Comparison of ENCODE assay signal across 19 mouse cellular contexts in the genomic region with DNA sequence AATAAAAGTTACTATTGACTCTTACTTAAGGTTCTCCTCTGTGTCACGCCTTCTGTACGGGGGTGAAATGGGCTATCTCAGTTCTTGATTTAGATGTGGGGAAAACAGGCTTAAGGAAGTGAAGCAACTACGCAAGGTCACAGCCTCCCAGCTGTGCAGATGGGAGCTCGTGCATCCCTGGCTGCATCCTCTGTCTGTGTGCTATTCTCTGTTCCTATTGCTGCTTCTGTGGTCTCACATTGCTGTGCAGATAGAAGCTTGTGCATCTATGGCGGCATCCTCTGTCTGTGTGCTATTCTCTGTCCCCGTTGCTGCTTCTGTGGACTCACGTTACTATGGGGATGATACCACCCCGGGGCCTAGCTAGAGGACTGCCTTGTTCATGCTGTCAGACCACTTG. TPM values are rescaled to one million over a fixed set of nuclear protein-coding genes. Genes with fewer than 3 reads are reported as not detected.
DNase-seq lines count a peak whose midpoint lies in the region; ATAC-seq lines count a peak whose summit lies in the region.
"Had no signal": no experiment of that assay in that cellular context is flagged by ENCODE, and none has a peak within 500 bp of the region (broad histone marks: within the 10 kb centered on the region; RNA-seq: fewer than 3 reads in every experiment).

No protein-coding gene starts in this region.

- peak; percentile 31 to 32 for DNase-seq in thymus, postnatal 10 days (ENCODE audit: low spot score in 2 of 2)
- DNase-seq in c-Kit-positive CD71-positive TER-119-positive erythroid progenitor cells, embryonic 14.5 days (ENCODE audit: low spot score), result no peak
- no peak for DNase-seq in natural killer cell, adult 2 months (ENCODE audit: low spot score in 2 of 2)
- DNase-seq in yolk sac, embryonic 10.5 days (ENCODE audit: low spot score), result no peak
- no peak for DNase-seq in layer of hippocampus, postnatal 36 days
- DNase-seq: adrenal gland, postnatal 10 days; cerebellum, adult 11-12 months; cerebellum, adult 9-11 months; cerebellum, postnatal 36 days; forebrain, postnatal 0 days; gastrocnemius, postnatal 14 days had no signal

- peak; percentile 26 for ATAC-seq in common myeloid progenitor, adult 5-6 weeks (replicated peaks; ENCODE audit: low read depth, poor library complexity, severe bottlenecking)
- peak; percentile 48 for ATAC-seq in megakaryocyte progenitor cell, adult 5-6 weeks (replicated peaks; ENCODE audit: poor library complexity)
- ATAC-seq: forebrain, embryonic 13.5 days; forebrain, postnatal 0 days had no signal

RNA-seq across cellular contexts. Expression of a gene that starts 2.5 kb away (rescaled TPM):
- total RNA-seq in common myeloid progenitor, adult 5-6 weeks (2017), result 105 and 124 TPM in 2 replicates
- 5.7 and 18.3 TPM in 2 replicates for total RNA-seq in megakaryocyte progenitor cell, adult 5-6 weeks (2015)
- 10.0 and 29.0 TPM in 2 replicates for total RNA-seq in megakaryocyte progenitor cell, adult 5-6 weeks (2017)
- not detected for total RNA-seq in layer of hippocampus, postnatal 36 days (2021)
- total RNA-seq: adrenal gland, postnatal 4 days; gastrocnemius, adult 18-20 months; gastrocnemius, postnatal 14 days; heart, adult 8-10 months; heart, postnatal 25 days; MEL had no signal

RNA-seq across cellular contexts. Expression of a gene that starts 32.2 kb away (rescaled TPM):
- 0.05 and 0.78 TPM in 2 replicates for total RNA-seq in common myeloid progenitor, adult 5-6 weeks (2017)
- total RNA-seq in megakaryocyte progenitor cell, adult 5-6 weeks (2015), result 0.84 TPM in 1 of 2 replicates, not detected in the other
- total RNA-seq in megakaryocyte progenitor cell, adult 5-6 weeks (2017), result 0.25 TPM in 1 of 2 replicates, not detected in the other
- total RNA-seq in layer of hippocampus, postnatal 36 days (2021), result 1 to 10 TPM; 6.1 to 6.7 TPM
- total RNA-seq: MEL had no signal

RNA-seq across cellular contexts. Expression of a gene that starts 50.4 kb away (rescaled TPM):
- not detected in 2 replicates for total RNA-seq in common myeloid progenitor, adult 5-6 weeks (2017)
- total RNA-seq in megakaryocyte progenitor cell, adult 5-6 weeks (2015), result not detected in 2 replicates
- not detected in 2 replicates for total RNA-seq in megakaryocyte progenitor cell, adult 5-6 weeks (2017)
- 10 to 100 TPM; 11.6 to 16.6 TPM for total RNA-seq in layer of hippocampus, postnatal 36 days (2021)
- total RNA-seq: adrenal gland, postnatal 10 days; adrenal gland, postnatal 4 days; forebrain, postnatal 0 days; gastrocnemius, adult 18-20 months; gastrocnemius, postnatal 14 days; heart, adult 8-10 months; heart, postnatal 25 days; MEL had no signal

Comparison
In these comparisons a context has a peak if more than half of its experiments do, and no peak if none do; other contexts are left out.
1. DNase-seq: peak in thymus, postnatal 10 days (2 of 2); none in c-Kit-positive CD71-positive TER-119-positive erythroid progenitor cells, embryonic 14.5 days (single experiment), natural killer cell, adult 2 months (0 of 2), yolk sac, embryonic 10.5 days (single experiment) and layer of hippocampus, postnatal 36 days (0 of 2).
2. RNA of a gene that starts 2.5 kb away (total RNA-seq): 105 to 124 TPM in common myeloid progenitor, adult 5-6 weeks and 5.7 to 29.0 TPM in megakaryocyte progenitor cell, adult 5-6 weeks; not detected in layer of hippocampus, postnatal 36 days; every median in the first group is over 4 times any median in the second.
3. RNA of a gene that starts 50.4 kb away (total RNA-seq): 11.6 to 16.6 TPM in layer of hippocampus, postnatal 36 days; not detected in common myeloid progenitor, adult 5-6 weeks and not detected in megakaryocyte progenitor cell, adult 5-6 weeks; every median in the first group is over 10 times any median in the second.